Mouse (Mus musculus): ENCODE data around the gene Adgrg5. TPM values are rescaled to one million over a fixed set of nuclear protein-coding genes. Genes with fewer than 3 reads are reported as not detected.

The Adgrg5 gene
- polyA plus RNA-seq, 1 experiment from 2014 or later = 1.4 TPM

GRCm38 (mm10) chr8:94953624-94954367 lies 30.3 kb downstream of the Adgrg5 start:
- no peak overlapping the region for H3K9ac ChIP-seq (ENCODE audit: low read length)
- ATAC-seq (replicated peaks; ENCODE audit: extremely low read depth, insufficient read depth, low FRiP score) = peak; percentile 10; the same call in 1 of the 2 replicates
- 54% methylated on average over 7 of the region's 7 CpGs for WGBS
- H3K27ac ChIP-seq (ENCODE audit: low read length) = peak overlapping the region; percentile 69
- no peaks in the 10 kb centered on the region for H3K27me3 ChIP-seq (ENCODE audit: control insufficient read depth, insufficient read depth, low read length)
- no peak overlapping the region for H3K4me2 ChIP-seq (ENCODE audit: low read depth, low read length)
- peaks cover 22% of the 10 kb centered on the region for H3K4me1 ChIP-seq (ENCODE audit: control insufficient read depth, insufficient read depth, low read length)
- no peak overlapping the region for H3K4me3 ChIP-seq (ENCODE audit: low read length)
- H3K9me3 ChIP-seq (replicated peaks; ENCODE audit: control insufficient read depth, low read length) = no peaks in the 10 kb centered on the region
- H3K36me3 ChIP-seq (ENCODE audit: control insufficient read depth, insufficient read depth) = no peaks in the 10 kb centered on the region

- H3K9ac ChIP-seq (ENCODE audit: low read length) = no peak overlapping the region
- 36% methylated on average over 7 of the region's 7 CpGs for WGBS
- no peaks in the 10 kb centered on the region for H3K27me3 ChIP-seq (ENCODE audit: control insufficient read depth, insufficient read depth, low read length)
- ATAC-seq (replicated peaks; ENCODE audit: extremely low read depth, insufficient read depth, low FRiP score) = peak; percentile 82
- H3K4me2 ChIP-seq (ENCODE audit: low read depth, low read length) = peak overlapping the region; percentile 1; the same call in 1 of the 2 replicates
- H3K4me3 ChIP-seq (ENCODE audit: low read length) = no peak overlapping the region
- peaks cover 22% of the 10 kb centered on the region for H3K4me1 ChIP-seq (ENCODE audit: control insufficient read depth, insufficient read depth, low read length)
- H3K36me3 ChIP-seq (ENCODE audit: control insufficient read depth, insufficient read depth) = no peaks in the 10 kb centered on the region
- H3K9me3 ChIP-seq (replicated peaks; ENCODE audit: control insufficient read depth, low read length) = no peaks in the 10 kb centered on the region
- H3K27ac ChIP-seq (ENCODE audit: low read length) = peak overlapping the region; percentile 75
Observed at GRCm38 (mm10) chr8:94954368-94954737, 30.9 kb downstream of the Adgrg5 start.

GRCm38 (mm10) chr8:94954921-94955758 lies 31.6 kb downstream of the Adgrg5 start:
- no peak for ATAC-seq (replicated peaks; ENCODE audit: extremely low read depth, insufficient read depth, low FRiP score)
- peak overlapping the region; percentile 75 for H3K27ac ChIP-seq (ENCODE audit: low read length)
- peak overlapping the region; percentile 1; the same call in 1 of the 2 replicates for H3K4me2 ChIP-seq (ENCODE audit: low read depth, low read length)

GRCm38 (mm10) chr8:94956078-94956574 lies 32.6 kb downstream of the Adgrg5 start:
- ATAC-seq (replicated peaks; ENCODE audit: extremely low read depth, insufficient read depth, low FRiP score) = no peak
- 64% methylated on average over 1 of the region's 1 CpGs for WGBS
- Histone ChIP-seq H3K9ac (ENCODE audit: low read length) (no peak overlapping the region), H3K9me3 (replicated peaks; ENCODE audit: control insufficient read depth, low read length) (no peaks in the 10 kb centered on the region), H3K36me3 (ENCODE audit: control insufficient read depth, insufficient read depth) (no peaks in the 10 kb centered on the region), H3K27me3 (ENCODE audit: control insufficient read depth, insufficient read depth, low read length) (no peaks in the 10 kb centered on the region), H3K4me1 (ENCODE audit: control insufficient read depth, insufficient read depth, low read length) (peaks cover 22% of the 10 kb centered on the region), H3K27ac (ENCODE audit: low read length) (peak overlapping the region; percentile 53; the same call in 1 of the 2 replicates), H3K4me3 (ENCODE audit: low read length) (no peak overlapping the region), H3K4me2 (ENCODE audit: low read depth, low read length) (no peak overlapping the region)

More at GRCm38 (mm10) chr8:94954921-94955758, 31.6 kb downstream of the Adgrg5 start:
- WGBS = 26% methylated on average over 9 of the region's 9 CpGs
- Histone ChIP-seq H3K4me3 (ENCODE audit: low read length) (no peak overlapping the region), H3K9ac (ENCODE audit: low read length) (peak overlapping the region; percentile 31), H3K9me3 (replicated peaks; ENCODE audit: control insufficient read depth, low read length) (no peaks in the 10 kb centered on the region), H3K36me3 (ENCODE audit: control insufficient read depth, insufficient read depth) (no peaks in the 10 kb centered on the region), H3K4me1 (ENCODE audit: control insufficient read depth, insufficient read depth, low read length) (peaks cover 22% of the 10 kb centered on the region), H3K27me3 (ENCODE audit: control insufficient read depth, insufficient read depth, low read length) (no peaks in the 10 kb centered on the region)

- Histone ChIP-seq H3K36me3 (ENCODE audit: control insufficient read depth, insufficient read depth) (no peaks in the 10 kb centered on the region), H3K27ac (ENCODE audit: low read length) (no peak overlapping the region), H3K9ac (ENCODE audit: low read length) (no peak overlapping the region), H3K4me3 (ENCODE audit: low read length) (no peak overlapping the region), H3K9me3 (replicated peaks; ENCODE audit: control insufficient read depth, low read length) (no peaks in the 10 kb centered on the region), H3K4me2 (ENCODE audit: low read depth, low read length) (no peak overlapping the region), H3K27me3 (ENCODE audit: control insufficient read depth, insufficient read depth, low read length) (no peaks in the 10 kb centered on the region), H3K4me1 (ENCODE audit: control insufficient read depth, insufficient read depth, low read length) (no peaks in the 10 kb centered on the region)
- no peak for ATAC-seq (replicated peaks; ENCODE audit: extremely low read depth, insufficient read depth, low FRiP score)
- 83% methylated on average over 1 of the region's 1 CpGs for WGBS
Observed at GRCm38 (mm10) chr8:94962201-94962600, 38.7 kb downstream of the Adgrg5 start.

- WGBS = 13% methylated on average over 10 of the region's 10 CpGs
- no peak overlapping the region for H3K27ac ChIP-seq (ENCODE audit: low read length)
- ATAC-seq (replicated peaks; ENCODE audit: extremely low read depth, insufficient read depth, low FRiP score) = 0 out of 2 replicates have a peak, but pooled peaks have one; percentile 41
- no peaks in the 10 kb centered on the region for H3K27me3 ChIP-seq (ENCODE audit: control insufficient read depth, insufficient read depth, low read length)
- no peaks in the 10 kb centered on the region for H3K9me3 ChIP-seq (replicated peaks; ENCODE audit: control insufficient read depth, low read length)
- H3K4me2 ChIP-seq (ENCODE audit: low read depth, low read length) = no peak overlapping the region
- no peaks in the 10 kb centered on the region for H3K36me3 ChIP-seq (ENCODE audit: control insufficient read depth, insufficient read depth)
- peaks cover 5% of the 10 kb centered on the region; the same call in 1 of the 2 replicates for H3K4me1 ChIP-seq (ENCODE audit: control insufficient read depth, insufficient read depth, low read length)
- H3K9ac ChIP-seq (ENCODE audit: low read length) = no peak overlapping the region
- H3K4me3 ChIP-seq (ENCODE audit: low read length) = no peak overlapping the region
Observed at GRCm38 (mm10) chr8:94964828-94965227, 41.3 kb downstream of the Adgrg5 start.

- no peaks in the 10 kb centered on the region for H3K36me3 ChIP-seq (ENCODE audit: control insufficient read depth, insufficient read depth)
- no peak overlapping the region for H3K27ac ChIP-seq (ENCODE audit: low read length)
- no peak overlapping the region for H3K4me3 ChIP-seq (ENCODE audit: low read length)
- H3K27me3 ChIP-seq (ENCODE audit: control insufficient read depth, insufficient read depth, low read length) = no peaks in the 10 kb centered on the region
- no peak overlapping the region for H3K9ac ChIP-seq (ENCODE audit: low read length)
- ATAC-seq (replicated peaks; ENCODE audit: extremely low read depth, insufficient read depth, low FRiP score) = no peak
- WGBS = 21% methylated on average over 7 of the region's 7 CpGs
- no peaks in the 10 kb centered on the region for H3K9me3 ChIP-seq (replicated peaks; ENCODE audit: control insufficient read depth, low read length)
- peaks cover 5% of the 10 kb centered on the region; the same call in 1 of the 2 replicates for H3K4me1 ChIP-seq (ENCODE audit: control insufficient read depth, insufficient read depth, low read length)
- H3K4me2 ChIP-seq (ENCODE audit: low read depth, low read length) = no peak overlapping the region
Observed at GRCm38 (mm10) chr8:94966578-94966977, 43.1 kb downstream of the Adgrg5 start.

- Histone ChIP-seq H3K9me3 (replicated peaks; ENCODE audit: control insufficient read depth, low read length) (no peaks in the 10 kb centered on the region), H3K4me3 (ENCODE audit: low read length) (no peak overlapping the region), H3K36me3 (ENCODE audit: control insufficient read depth, insufficient read depth) (no peaks in the 10 kb centered on the region), H3K4me2 (ENCODE audit: low read depth, low read length) (no peak overlapping the region), H3K27ac (ENCODE audit: low read length) (no peak overlapping the region), H3K9ac (ENCODE audit: low read length) (no peak overlapping the region), H3K4me1 (ENCODE audit: control insufficient read depth, insufficient read depth, low read length) (peaks cover 5% of the 10 kb centered on the region; the same call in 1 of the 2 replicates), H3K27me3 (ENCODE audit: control insufficient read depth, insufficient read depth, low read length) (no peaks in the 10 kb centered on the region)
- ATAC-seq (replicated peaks; ENCODE audit: extremely low read depth, insufficient read depth, low FRiP score) = no peak
- 65% methylated on average over 4 of the region's 4 CpGs for WGBS
Observed at GRCm38 (mm10) chr8:94967071-94967470, 43.6 kb downstream of the Adgrg5 start.

Data from heart, embryonic 16.5 days (tissue).